Comparison of ENCODE assay signal across 24 mouse cellular contexts in the genomic region with DNA sequence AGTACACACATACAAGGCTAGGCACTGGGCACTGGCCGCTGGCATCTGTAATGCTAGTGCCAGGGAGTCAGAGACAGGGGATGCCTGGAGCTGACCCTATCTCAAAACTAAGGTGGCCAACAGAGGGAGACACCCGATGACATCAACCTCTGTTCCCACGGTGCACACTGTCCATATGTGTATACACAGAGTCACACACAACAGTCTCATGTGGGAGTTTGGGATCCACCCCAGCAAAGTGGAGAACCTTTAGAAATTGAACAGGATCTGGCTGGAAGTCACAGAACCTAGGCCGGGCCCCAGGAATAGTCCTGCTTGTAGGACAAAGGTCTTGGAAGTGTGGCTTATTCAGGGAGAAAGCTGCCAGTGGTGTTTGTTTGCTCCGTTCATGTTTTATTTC. TPM values are rescaled to one million over a fixed set of nuclear protein-coding genes. Genes with fewer than 3 reads are reported as not detected.
DNase-seq lines count a peak whose midpoint lies in the region; ATAC-seq and TF ChIP-seq lines count a peak whose summit lies in the region.
"Had no signal": no experiment of that assay in that cellular context is flagged by ENCODE, and none has a peak within 500 bp of the region (broad histone marks: within the 10 kb centered on the region; RNA-seq: fewer than 3 reads in every experiment).

No protein-coding gene starts in this region.

- H3K9me3 ChIP-seq in forebrain, embryonic 15.5 days, result no peaks in the 10 kb centered on the region
- no peaks in the 10 kb centered on the region for H3K9me3 ChIP-seq in forebrain, embryonic 10.5 days
- H3K9me3 ChIP-seq in limb, embryonic 13.5 days, result no peaks in the 10 kb centered on the region
- no peaks in the 10 kb centered on the region for H3K9me3 ChIP-seq in limb, embryonic 10.5 days (replicated peaks)
- H3K9me3 ChIP-seq in midbrain, postnatal 0 days (ENCODE audit: low read length), result no peaks in the 10 kb centered on the region
- H3K9me3 ChIP-seq: embryonic facial prominence, embryonic 13.5 days; heart, embryonic 12.5 days; midbrain, embryonic 12.5 days; neural tube, embryonic 12.5 days had no signal

- peaks cover 36% of the 10 kb centered on the region for H3K4me1 ChIP-seq in forebrain, embryonic 15.5 days
- peaks cover 31% of the 10 kb centered on the region for H3K4me1 ChIP-seq in forebrain, embryonic 10.5 days
- H3K4me1 ChIP-seq in limb, embryonic 13.5 days, result peaks cover 25% of the 10 kb centered on the region
- peaks cover 19% of the 10 kb centered on the region for H3K4me1 ChIP-seq in limb, embryonic 10.5 days
- peaks cover 11% of the 10 kb centered on the region; the same call in 1 of the 2 replicates for H3K4me1 ChIP-seq in midbrain, postnatal 0 days (ENCODE audit: insufficient read depth, low read length)

- no peak overlapping the region for H3K9ac ChIP-seq in forebrain, embryonic 15.5 days (replicated peaks)
- no peak overlapping the region for H3K9ac ChIP-seq in limb, embryonic 13.5 days
- H3K9ac ChIP-seq in midbrain, postnatal 0 days (replicated peaks; ENCODE audit: low read length, poor library complexity, severe bottlenecking), result 0 out of 2 replicates have a peak overlapping the region, but pooled peaks have one; percentile 19
- H3K9ac ChIP-seq: embryonic facial prominence, embryonic 13.5 days; heart, embryonic 12.5 days; lung, embryonic 14.5 days; neural tube, embryonic 12.5 days had no signal

- TF ChIP-seq CTCF in midbrain, postnatal 0 days (IDR thresholded peaks at IDR 0.05), result no peak

- no peak overlapping the region for H3K27ac ChIP-seq in forebrain, embryonic 15.5 days (replicated peaks)
- no peak overlapping the region for H3K27ac ChIP-seq in forebrain, embryonic 10.5 days
- 0 out of 2 replicates have a peak overlapping the region, but pooled peaks have one; percentile 39 for H3K27ac ChIP-seq in limb, embryonic 13.5 days
- no peak overlapping the region for H3K27ac ChIP-seq in limb, embryonic 10.5 days
- H3K27ac ChIP-seq in midbrain, postnatal 0 days (ENCODE audit: low read depth, low read length), result no peak overlapping the region
- H3K27ac ChIP-seq: embryonic facial prominence, embryonic 13.5 days; gastrocnemius, adult 2 months; midbrain, embryonic 12.5 days; neural tube, embryonic 12.5 days had no signal

- no peak for ATAC-seq in forebrain, embryonic 15.5 days (replicated peaks)
- no peak for ATAC-seq in limb, embryonic 13.5 days (ENCODE audit: low FRiP score, low read depth)
- ATAC-seq in midbrain, postnatal 0 days (ENCODE audit: low FRiP score), result no peak
- ATAC-seq: inflammation-experienced regulatory T-cells, adult 6 months had no signal

- peak overlapping the region; percentile 27 for H3K4me2 ChIP-seq in forebrain, embryonic 15.5 days (replicated peaks)
- no peak overlapping the region for H3K4me2 ChIP-seq in limb, embryonic 13.5 days (replicated peaks)
- H3K4me2 ChIP-seq in midbrain, postnatal 0 days (ENCODE audit: low read depth, low read length, poor library complexity, severe bottlenecking), result no peak overlapping the region
- H3K4me2 ChIP-seq: heart, embryonic 12.5 days; liver, embryonic 11.5 days; lung, embryonic 14.5 days had no signal

- peak overlapping the region; percentile 4; the same call in 1 of the 2 replicates for H3K4me3 ChIP-seq in forebrain, embryonic 15.5 days
- H3K4me3 ChIP-seq in forebrain, embryonic 10.5 days, result no peak overlapping the region
- no peak overlapping the region for H3K4me3 ChIP-seq in limb, embryonic 13.5 days
- no peak overlapping the region for H3K4me3 ChIP-seq in limb, embryonic 10.5 days
- H3K4me3 ChIP-seq in midbrain, postnatal 0 days (ENCODE audit: low read depth, low read length), result no peak overlapping the region
- H3K4me3 ChIP-seq: embryonic facial prominence, embryonic 13.5 days; gastrocnemius, adult 2 months; heart, embryonic 12.5 days; midbrain, embryonic 12.5 days; neural tube, embryonic 12.5 days had no signal

- no peaks in the 10 kb centered on the region for H3K27me3 ChIP-seq in forebrain, embryonic 15.5 days
- peaks cover 4% of the 10 kb centered on the region; the same call in 1 of the 2 replicates for H3K27me3 ChIP-seq in forebrain, embryonic 10.5 days (ENCODE audit: poor library complexity, severe bottlenecking)
- H3K27me3 ChIP-seq in limb, embryonic 13.5 days, result no peaks in the 10 kb centered on the region
- peaks cover 3% of the 10 kb centered on the region; the same call in 1 of the 2 replicates for H3K27me3 ChIP-seq in limb, embryonic 10.5 days (ENCODE audit: low read depth, poor library complexity, severe bottlenecking)
- no peaks in the 10 kb centered on the region for H3K27me3 ChIP-seq in midbrain, postnatal 0 days (ENCODE audit: insufficient read depth, low read length)
- H3K27me3 ChIP-seq: embryonic facial prominence, embryonic 13.5 days; midbrain, embryonic 12.5 days; neural tube, embryonic 12.5 days had no signal

- no peak for DNase-seq in forebrain, embryonic 10.5 days (ENCODE audit: extremely low spot score, low spot score)
- DNase-seq in limb, embryonic 10.5 days (ENCODE audit: low spot score), result no peak
- peak; percentile 48 for DNase-seq in cerebellum, adult 8-10 months
- no peak for DNase-seq in midbrain, postnatal 0 days (ENCODE audit: low spot score)
- no peak for DNase-seq in spleen, postnatal 4 days (ENCODE audit: low spot score in 2 of 2)
- DNase-seq: adrenal gland, postnatal 14 days; B cell, adult 2 months; gastrocnemius, adult 2 months; kidney, adult 9 months; kidney, postnatal 36 days; lung, embryonic 14.5 days; lung, postnatal 4 days; right cerebral cortex, postnatal 4 days had no signal

- 91% methylated on average over 5 of the region's 5 CpGs for WGBS in forebrain, embryonic 15.5 days
- WGBS in forebrain, embryonic 10.5 days, result 94% methylated on average over 5 of the region's 5 CpGs
- 87% methylated on average over 5 of the region's 5 CpGs for WGBS in limb, embryonic 13.5 days
- 93% methylated on average over 5 of the region's 5 CpGs for WGBS in limb, embryonic 10.5 days
- WGBS in midbrain, postnatal 0 days, result 88% methylated on average over 5 of the region's 5 CpGs

- H3K36me3 ChIP-seq in forebrain, embryonic 15.5 days, result peaks cover 44% of the 10 kb centered on the region
- peaks cover 66% of the 10 kb centered on the region for H3K36me3 ChIP-seq in forebrain, embryonic 10.5 days (replicated peaks)
- H3K36me3 ChIP-seq in limb, embryonic 13.5 days, result peaks cover 65% of the 10 kb centered on the region
- peaks cover 66% of the 10 kb centered on the region for H3K36me3 ChIP-seq in limb, embryonic 10.5 days
- H3K36me3 ChIP-seq in midbrain, postnatal 0 days (ENCODE audit: insufficient read depth, low read length), result peaks cover 40% of the 10 kb centered on the region

RNA-seq across cellular contexts. Expression of a gene that starts 2.8 kb away (rescaled TPM):
- polyA plus RNA-seq in forebrain, embryonic 15.5 days (2015; fragmentation: Nextera tagmentation; extraction: Ambion mirVana), result 117 and 120 TPM in 2 replicates
- polyA plus RNA-seq in forebrain, embryonic 10.5 days (2016; fragmentation: Nextera tagmentation; extraction: Ambion mirVana), result 52.8 and 53.1 TPM in 2 replicates
- polyA plus RNA-seq in limb, embryonic 13.5 days (2015; fragmentation: Nextera tagmentation; extraction: Ambion mirVana), result 51.2 and 51.5 TPM in 2 replicates
- polyA plus RNA-seq in limb, embryonic 10.5 days (2016; fragmentation: Nextera tagmentation; extraction: Ambion mirVana), result 37.8 and 51.7 TPM in 2 replicates
- total RNA-seq in midbrain, postnatal 0 days (2014; rRNA removed), result 140 and 197 TPM in 2 replicates
- polyA plus RNA-seq in midbrain, postnatal 0 days (2015; fragmentation: Nextera tagmentation; extraction: Ambion mirVana), result 144 and 155 TPM in 2 replicates
- total RNA-seq: common myeloid progenitor, adult 5-6 weeks; granulocyte monocyte progenitor cell, adult 5-6 weeks had no signal

RNA-seq across cellular contexts. Expression of a gene that starts 14.1 kb away (rescaled TPM):
- polyA plus RNA-seq in forebrain, embryonic 15.5 days (2015; fragmentation: Nextera tagmentation; extraction: Ambion mirVana), result 7.3 and 8.8 TPM in 2 replicates
- 18.7 and 20.3 TPM in 2 replicates for polyA plus RNA-seq in forebrain, embryonic 10.5 days (2016; fragmentation: Nextera tagmentation; extraction: Ambion mirVana)
- polyA plus RNA-seq in limb, embryonic 13.5 days (2015; fragmentation: Nextera tagmentation; extraction: Ambion mirVana), result 8.5 and 9.2 TPM in 2 replicates
- polyA plus RNA-seq in limb, embryonic 10.5 days (2016; fragmentation: Nextera tagmentation; extraction: Ambion mirVana), result 15.1 and 15.5 TPM in 2 replicates
- total RNA-seq in midbrain, postnatal 0 days (2014; rRNA removed), result 1.7 and 24.3 TPM in 2 replicates
- polyA plus RNA-seq in midbrain, postnatal 0 days (2015; fragmentation: Nextera tagmentation; extraction: Ambion mirVana), result 3.3 and 4.1 TPM in 2 replicates

RNA-seq across cellular contexts. Expression of a gene that starts 14.2 kb away (rescaled TPM):
- polyA plus RNA-seq in forebrain, embryonic 15.5 days (2015; fragmentation: Nextera tagmentation; extraction: Ambion mirVana), result 99.6 and 102 TPM in 2 replicates
- 82.3 and 90.2 TPM in 2 replicates for polyA plus RNA-seq in forebrain, embryonic 10.5 days (2016; fragmentation: Nextera tagmentation; extraction: Ambion mirVana)
- 94.2 and 99.2 TPM in 2 replicates for polyA plus RNA-seq in limb, embryonic 13.5 days (2015; fragmentation: Nextera tagmentation; extraction: Ambion mirVana)
- 93.3 and 107 TPM in 2 replicates for polyA plus RNA-seq in limb, embryonic 10.5 days (2016; fragmentation: Nextera tagmentation; extraction: Ambion mirVana)
- 76.1 and 121 TPM in 2 replicates for total RNA-seq in midbrain, postnatal 0 days (2014; rRNA removed)
- polyA plus RNA-seq in midbrain, postnatal 0 days (2015; fragmentation: Nextera tagmentation; extraction: Ambion mirVana), result 129 and 140 TPM in 2 replicates

RNA-seq across cellular contexts. Expression of a gene that starts 14.4 kb away (rescaled TPM):
- 0.66 and 1.1 TPM in 2 replicates for polyA plus RNA-seq in forebrain, embryonic 15.5 days (2015; fragmentation: Nextera tagmentation; extraction: Ambion mirVana)
- 0.38 and 0.48 TPM in 2 replicates for polyA plus RNA-seq in forebrain, embryonic 10.5 days (2016; fragmentation: Nextera tagmentation; extraction: Ambion mirVana)
- polyA plus RNA-seq in limb, embryonic 13.5 days (2015; fragmentation: Nextera tagmentation; extraction: Ambion mirVana), result 0.28 and 0.48 TPM in 2 replicates
- polyA plus RNA-seq in limb, embryonic 10.5 days (2016; fragmentation: Nextera tagmentation; extraction: Ambion mirVana), result 0.15 and 0.25 TPM in 2 replicates
- total RNA-seq in midbrain, postnatal 0 days (2014; rRNA removed), result 0.71 TPM in 1 of 2 replicates, not detected in the other
- polyA plus RNA-seq in midbrain, postnatal 0 days (2015; fragmentation: Nextera tagmentation; extraction: Ambion mirVana), result 0.38 and 0.57 TPM in 2 replicates
- total RNA-seq: common myeloid progenitor, adult 5-6 weeks; heart, postnatal 25 days had no signal
- polyA plus RNA-seq: liver, embryonic 11.5 days had no signal

RNA-seq across cellular contexts. Expression of a gene that starts 20.3 kb away (rescaled TPM):
- 7.3 and 9.0 TPM in 2 replicates for polyA plus RNA-seq in forebrain, embryonic 15.5 days (2015; fragmentation: Nextera tagmentation; extraction: Ambion mirVana)
- 29.8 and 32.8 TPM in 2 replicates for polyA plus RNA-seq in forebrain, embryonic 10.5 days (2016; fragmentation: Nextera tagmentation; extraction: Ambion mirVana)
- 89.9 and 90.4 TPM in 2 replicates for polyA plus RNA-seq in limb, embryonic 13.5 days (2015; fragmentation: Nextera tagmentation; extraction: Ambion mirVana)
- 52.9 and 92.3 TPM in 2 replicates for polyA plus RNA-seq in limb, embryonic 10.5 days (2016; fragmentation: Nextera tagmentation; extraction: Ambion mirVana)
- total RNA-seq in midbrain, postnatal 0 days (2014; rRNA removed), result 7.3 and 14.1 TPM in 2 replicates
- 11.7 and 13.6 TPM in 2 replicates for polyA plus RNA-seq in midbrain, postnatal 0 days (2015; fragmentation: Nextera tagmentation; extraction: Ambion mirVana)
- total RNA-seq: common myeloid progenitor, adult 5-6 weeks had no signal
